Mouse (Mus musculus) lung, adult 18-20 months (tissue): ENCODE data around the gene Olfr1148.

Source experiments
- DNase-seq, 2 experiments: peaks; one replicate each; pipeline ENCODE4 v3.0.0; 2022; ENCODE audit warnings: mixed read lengths in 2 of 2

Olfr1148 gene

DNA sequence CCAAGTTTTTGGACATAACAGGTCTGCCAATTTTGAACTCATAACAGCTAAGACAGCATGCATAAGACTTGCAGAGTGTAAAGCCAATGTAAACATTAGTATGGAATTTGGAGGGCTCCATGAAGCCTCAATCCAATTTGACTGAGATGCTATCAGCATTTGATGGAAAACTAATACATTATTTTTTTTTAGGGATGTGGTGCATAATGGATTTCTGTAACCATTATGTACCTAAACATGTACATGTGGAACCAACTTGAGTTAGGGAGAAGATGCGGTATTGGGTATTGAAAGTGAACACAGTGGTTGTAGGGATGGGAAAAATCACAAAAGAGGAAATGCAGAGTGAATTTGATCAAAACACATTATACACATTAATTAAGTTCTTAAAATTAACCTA is at the start of gene Olfr1148:
Gene Olfr1148 (plus strand): TSS at position 301 of the 400 bp plus-strand sequence.
- no peak for DNase-seq

DNA sequence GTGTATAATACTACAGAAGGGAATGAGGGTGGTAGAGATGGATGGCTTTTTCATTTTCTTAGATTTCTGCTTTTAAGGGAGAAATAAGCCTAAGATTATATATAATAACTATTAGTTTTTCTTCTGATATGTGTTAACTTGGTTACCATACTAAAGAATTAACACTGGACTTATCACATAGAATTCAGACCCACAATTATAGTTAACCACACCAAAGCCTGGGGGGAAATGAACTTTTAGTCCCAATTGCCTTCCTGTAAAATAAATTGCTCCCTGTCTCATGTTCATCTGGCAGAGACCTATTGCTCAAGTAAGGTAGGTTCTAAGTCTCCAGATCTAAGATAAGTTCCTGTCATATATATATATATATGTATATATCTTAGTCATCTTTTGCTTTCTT is 30.0 kb upstream of the Olfr1148 start, which contains the start of gene Olfr1143:
Gene Olfr1143 (plus strand): TSS at position 301 of the 400 bp plus-strand sequence.
- DNase-seq = no peak

DNA sequence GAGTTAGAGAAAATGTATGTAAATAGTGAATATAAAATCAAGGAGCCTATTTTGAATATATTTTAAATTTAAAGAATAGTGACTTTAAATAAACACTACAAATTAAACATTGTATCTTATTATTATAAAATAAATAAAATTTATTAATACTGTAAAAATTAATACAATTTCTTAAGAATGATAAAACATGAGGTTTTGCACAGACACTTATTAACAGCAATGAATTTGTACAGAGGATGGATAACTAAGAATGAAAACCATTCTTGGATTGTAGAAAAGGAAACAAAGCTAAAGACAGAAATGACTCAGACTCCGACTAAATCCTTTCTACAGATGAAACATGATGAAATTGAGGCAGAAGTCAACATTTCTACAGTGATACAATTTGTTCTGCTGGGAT is 20.8 kb upstream of the Olfr1148 start, which contains the start of gene Olfr1145:
Gene Olfr1145 (plus strand): TSS at position 301 of the 400 bp plus-strand sequence.
- no peak for DNase-seq

DNA sequence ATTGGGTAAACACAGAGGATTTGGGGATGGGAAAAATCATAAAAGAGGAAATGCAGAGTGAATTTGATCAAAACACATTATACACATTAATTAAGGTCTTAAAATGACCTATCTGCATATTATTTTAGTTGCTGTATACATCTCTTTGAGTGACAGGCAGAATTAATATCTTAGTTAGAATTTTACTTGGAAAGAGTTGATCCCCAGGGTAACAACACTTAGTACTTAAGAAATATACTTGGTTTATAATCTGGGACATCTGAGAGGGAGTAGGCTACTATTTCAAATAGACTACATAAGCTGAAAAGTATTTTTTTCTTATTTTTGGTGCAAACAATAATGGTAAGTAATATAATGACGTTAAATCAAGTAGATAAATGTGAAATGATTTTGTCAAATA is 13.4 kb downstream of the Olfr1148 start, which contains the start of gene Olfr1150-ps1:
Gene Olfr1150-ps1 (plus strand): TSS at position 301 of the 400 bp plus-strand sequence.
- no peak for DNase-seq

GRCm38 (mm10) chr2:87855562-87855961 is 25.2 kb downstream of the Olfr1148 start, which contains the start of gene Olfr1151:
Gene Olfr1151, plus strand, starts transcription at chr2:87855862.
- DNase-seq = no peak

DNA sequence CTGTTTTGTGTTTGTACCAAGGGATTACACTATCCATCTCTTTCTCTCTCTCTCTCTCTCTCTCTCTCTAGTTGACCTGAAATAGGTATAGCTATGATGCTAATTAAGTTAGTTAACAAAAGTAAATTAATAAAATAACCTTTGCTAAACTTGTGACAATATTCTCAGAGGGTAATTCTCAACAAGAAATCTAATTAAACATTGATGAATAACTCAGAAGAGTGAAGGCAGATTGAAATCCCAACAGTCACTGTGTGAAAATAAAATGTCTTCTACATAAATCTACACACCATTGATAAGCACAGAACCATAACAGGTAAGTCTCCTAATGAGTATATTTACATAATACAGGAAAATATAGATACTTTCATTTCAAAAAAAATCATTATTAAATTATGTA is 35.9 kb downstream of the Olfr1148 start, which contains the start of gene Olfr1152:
Gene Olfr1152 (plus strand): TSS at position 301 of the 400 bp plus-strand sequence.
- no peak for DNase-seq
